Mouse (Mus musculus): ENCODE data around the gene Hoxd13.

DNA sequence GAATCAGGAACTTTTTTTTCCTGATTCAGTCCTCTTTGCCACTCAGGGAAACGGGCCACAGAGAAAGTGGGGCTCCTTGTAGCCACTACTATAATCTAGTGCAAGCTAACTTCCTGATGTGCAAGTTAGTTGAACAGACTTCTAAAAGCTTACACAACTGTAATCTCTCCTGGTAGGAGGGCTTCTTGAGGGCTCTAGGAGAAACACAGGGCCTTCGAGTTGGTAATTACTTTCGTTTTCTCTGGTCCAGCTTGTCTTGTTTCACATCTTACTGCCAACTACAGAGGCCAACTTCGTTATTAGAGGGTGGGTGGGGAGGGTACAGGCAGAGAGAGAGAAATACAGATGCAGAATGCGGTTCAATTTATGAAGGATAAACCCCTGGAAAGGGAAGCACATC lies 3.7 kb downstream of the Hoxd13 start:
- TF ChIP-seq GATA1 (IDR thresholded peaks at IDR 0.05; ENCODE audit: borderline replicate concordance, low read length) (no peak), FLI1 (IDR thresholded peaks at IDR 0.05; ENCODE audit: low read length) (no peak)

All from megakaryocyte, embryonic 14.5 days (primary cell).